Mouse (Mus musculus) CH12.LX (cell line): ENCODE results near the gene Scand1. TPM values are rescaled to one million over a fixed set of nuclear protein-coding genes. Genes with fewer than 3 reads are reported as not detected.

Experiments used
- DNase-seq: peaks from one replicate; pipeline ENCODE4 v3.0.0-alpha.2; 2013; ENCODE audit errors: extremely low read depth
- H3K27ac ChIP-seq: 2 replicates; pipeline ENCODE4 v1.5.1; 2012; ENCODE audit warnings: low read depth, mild to moderate bottlenecking, control low read depth, moderate library complexity; ENCODE audit not compliant: insufficient read depth
- H3K27me3 ChIP-seq: replicated peaks from 2 replicates; pipeline ENCODE3; 2012; ENCODE audit warnings: inconsistent platforms
- H3K36me3 ChIP-seq, 2 experiments: replicated peaks in 1 of 2; 2 replicates each; pipeline versions ENCODE3 to v1.6.1; 2012; ENCODE audit warnings: inconsistent platforms in 1 of 2, low read length in 1 of 2, mild to moderate bottlenecking in 1 of 2, mixed read lengths in 1 of 2, moderate library complexity in 1 of 2; ENCODE audit not compliant: control insufficient read depth in 1 of 2, insufficient read depth in 1 of 2
- H3K4me1 ChIP-seq, 2 experiments: 2 replicates each; pipeline ENCODE4 v1.6.1; 2012; ENCODE audit warnings: inconsistent platforms in 1 of 2, moderate library complexity in 1 of 2; ENCODE audit not compliant: insufficient read depth in 2 of 2, control insufficient read depth in 1 of 2
- H3K4me2 ChIP-seq: 2 replicates; pipeline ENCODE4 v1.6.1; 2012; ENCODE audit warnings: low read depth, mild to moderate bottlenecking, control low read depth; ENCODE audit not compliant: poor library complexity, insufficient read depth, severe bottlenecking
- H3K4me3 ChIP-seq, 3 experiments: fragments of 150-350 bp in 1 of 3; sonication (generic) in 1 of 3; replicated peaks in 1 of 3; 2 replicates each; pipeline versions ENCODE3 to v1.5.1; 2011 to 2012; ENCODE audit warnings: low read depth in 2 of 3, low read length in 2 of 3, mild to moderate bottlenecking in 2 of 3, moderate library complexity in 2 of 3, control low read depth in 1 of 3, improper control_type of control experiment in 1 of 3, inconsistent platforms in 1 of 3, mixed read lengths in 1 of 3; ENCODE audit not compliant: poor library complexity in 1 of 3
- H3K79me2 ChIP-seq: replicated peaks from 2 replicates; pipeline ENCODE4 v1.6.1; 2012; ENCODE audit warnings: mild to moderate bottlenecking, moderate library complexity; ENCODE audit not compliant: control insufficient read depth, poor library complexity, insufficient read depth, severe bottlenecking; ENCODE audit errors: extremely low read depth
- H3K9ac ChIP-seq: 2 replicates; pipeline ENCODE4 v1.6.1; 2012; ENCODE audit warnings: low read depth, mild to moderate bottlenecking, control low read depth, moderate library complexity; ENCODE audit not compliant: insufficient read depth
- H3K9me3 ChIP-seq: replicated peaks from 2 replicates; pipeline ENCODE3; 2012; ENCODE audit warnings: low read length, inconsistent platforms, mixed read lengths
- BHLHE40 ChIP-seq: IDR thresholded peaks from 2 replicates; pipeline ENCODE4 v1.6.1; 2011; ENCODE audit warnings: mild to moderate bottlenecking, low read depth, low read length, improper control_type of control experiment
- CHD1 ChIP-seq: IDR thresholded peaks from 2 replicates; pipeline ENCODE4 v1.6.1; 2012; ENCODE audit warnings: low read depth, low read length, improper control_type of control experiment, inconsistent platforms
- CHD2 ChIP-seq: IDR thresholded peaks from 2 replicates; pipeline ENCODE4 v1.6.1; 2011; ENCODE audit warnings: low read length, improper control_type of control experiment
- ELF1 ChIP-seq: IDR thresholded peaks from 2 replicates; pipeline ENCODE4 v1.6.1; 2014; ENCODE audit warnings: low read depth, mild to moderate bottlenecking, inconsistent platforms, low read length, improper control_type of control experiment
- EP300 ChIP-seq: IDR thresholded peaks from 2 replicates; pipeline ENCODE4 v1.6.1; 2011; ENCODE audit warnings: low read length, improper control_type of control experiment
- ETS1 ChIP-seq: conservative IDR thresholded peaks from 2 replicates; pipeline ENCODE4 v1.6.1; 2012; ENCODE audit warnings: low read depth, mild to moderate bottlenecking, inconsistent platforms, low read length, improper control_type of control experiment, moderate library complexity
- GABPA ChIP-seq: IDR thresholded peaks from 2 replicates; pipeline ENCODE4 v1.6.1; 2012; ENCODE audit warnings: low read depth, low read length, improper control_type of control experiment, inconsistent platforms; ENCODE audit not compliant: insufficient replicate concordance
- HCFC1 ChIP-seq: IDR thresholded peaks from 2 replicates; pipeline ENCODE4 v1.6.1; 2012; ENCODE audit warnings: low read depth, mild to moderate bottlenecking, inconsistent platforms, low read length, improper control_type of control experiment
- KAT2A ChIP-seq: IDR thresholded peaks from 2 replicates; pipeline ENCODE4 v1.6.1; 2012; ENCODE audit warnings: low read length, improper control_type of control experiment, inconsistent platforms; ENCODE audit not compliant: insufficient replicate concordance
- MAX ChIP-seq: IDR thresholded peaks from 2 replicates; pipeline ENCODE4 v1.6.1; 2011; ENCODE audit warnings: low read length, improper control_type of control experiment
- MAZ ChIP-seq: IDR thresholded peaks from 2 replicates; pipeline ENCODE4 v1.6.1; 2012; ENCODE audit warnings: low read depth, mild to moderate bottlenecking, inconsistent platforms, low read length, improper control_type of control experiment, moderate library complexity
- MEF2A ChIP-seq: IDR thresholded peaks from 2 replicates; pipeline ENCODE4 v1.6.1; 2014; ENCODE audit warnings: low read depth, mild to moderate bottlenecking, inconsistent platforms, low read length, improper control_type of control experiment, borderline replicate concordance
- MYC ChIP-seq: IDR thresholded peaks from 2 replicates; pipeline ENCODE4 v1.6.1; 2011; ENCODE audit warnings: low read depth, mild to moderate bottlenecking, improper control_type of control experiment, low read length
- NELFE ChIP-seq: IDR thresholded peaks from 2 replicates; pipeline ENCODE4 v1.6.1; 2011; ENCODE audit warnings: low read depth, low read length, improper control_type of control experiment
- POLR2A ChIP-seq: IDR thresholded peaks from 2 replicates; pipeline ENCODE4 v1.6.1; 2011; ENCODE audit warnings: low read depth, mild to moderate bottlenecking, improper control_type of control experiment, low read length
- POLR2AphosphoS2 ChIP-seq: IDR thresholded peaks from 2 replicates; pipeline ENCODE4 v1.6.1; 2011; ENCODE audit warnings: low read depth, low read length, improper control_type of control experiment
- TBP ChIP-seq: conservative IDR thresholded peaks from 2 replicates; pipeline ENCODE4 v1.6.1; 2011; ENCODE audit warnings: low read depth, low read length, improper control_type of control experiment
- TCF12 ChIP-seq: IDR thresholded peaks from 2 replicates; pipeline ENCODE4 v1.6.1; 2014; ENCODE audit warnings: low read depth, mild to moderate bottlenecking, inconsistent platforms, low read length, improper control_type of control experiment
- USF1 ChIP-seq: IDR thresholded peaks from 2 replicates; pipeline ENCODE4 v1.6.1; 2014; ENCODE audit warnings: low read depth, mild to moderate bottlenecking, inconsistent platforms, low read length, improper control_type of control experiment
- ZKSCAN1 ChIP-seq: IDR thresholded peaks from 2 replicates; pipeline ENCODE4 v1.6.1; 2012; ENCODE audit warnings: low read depth, inconsistent platforms, low read length, improper control_type of control experiment, borderline replicate concordance
- ZMIZ1 ChIP-seq: IDR thresholded peaks from 2 replicates; pipeline ENCODE4 v1.6.1; 2012; ENCODE audit warnings: low read depth, mild to moderate bottlenecking, inconsistent platforms, low read length, improper control_type of control experiment
- dilution Hi-C: fragments of 300-500 bp; cut with MboI; formaldehyde crosslinking; loops from 2 replicates; pipeline ENCODE4 v1.14.3; 2020; ENCODE audit warnings: low sequenced_read_pairs; ENCODE audit not compliant: extremely low pct_unique_long_range_greater_than_20kb, extremely low pct_ligation_motif_present
- in situ Hi-C: fragments of 300-500 bp; cut with MboI; formaldehyde crosslinking; loops from 3 replicates; pipeline ENCODE4 v1.14.3; 2019; ENCODE audit warnings: low sequenced_read_pairs, low pct_ligation_motif_present, low pct_unique_long_range_greater_than_20kb, mixed read lengths
- polyA plus RNA-seq: library from polyadenylated mRNA; unstranded; fragments of >175 nt; gene quantifications from 2 replicates; pipeline ENCODE4 v1.2.1, GENCODE M21; 2012; ENCODE audit warnings: low read depth; ENCODE audit not compliant: insufficient read length
- total RNA-seq, 2 experiments: library from RNA; depleted of rRNA; stranded (reverse); fragments of 300-350 nt in 1 of 2; fragments of >200 nt in 1 of 2; gene quantifications; 2 replicates each; pipeline ENCODE4 v1.2.3; 2012 to 2014

Gene Scand1
- total and polyA plus RNA-seq, 3 experiments: 48.5 to 86.6 (median 72.6) TPM

GRCm38 (mm10) chr2:156302063-156302462 lies 10.4 kb downstream of the Scand1 start:
- no peak for TF ChIP-seq KAT2A
- TF ChIP-seq, all 38 proteins: peak for 0
- H3K9me3 ChIP-seq: no peaks in the 10 kb centered on the region
- peaks cover 56 to 87% of the 10 kb centered on the region in 2 experiments for H3K36me3 ChIP-seq
- no peaks in the 10 kb centered on the region for H3K79me2 ChIP-seq
- H3K27me3 ChIP-seq: no peaks in the 10 kb centered on the region
- in situ Hi-C loops (no loop called here), dilution Hi-C loops (no loop called here)
- no peak overlapping the region for H3K9ac ChIP-seq
- DNase-seq: no peak
- H3K4me3 ChIP-seq: no peak overlapping the region
- peaks cover 0 to 20% of the 10 kb centered on the region in 2 experiments; a peak in 2 of 4 replicates for H3K4me1 ChIP-seq
- no peak overlapping the region for H3K27ac ChIP-seq
- H3K4me2 ChIP-seq: no peak overlapping the region

GRCm38 (mm10) chr2:156298458-156298857 lies 14.0 kb downstream of the Scand1 start:
- Histone ChIP-seq H3K27me3 (no peaks in the 10 kb centered on the region), H3K79me2 (no peaks in the 10 kb centered on the region), H3K4me1 (peaks cover 4 to 45% of the 10 kb centered on the region in 2 experiments; a peak in 3 of 4 replicates), H3K36me3 (peaks cover 57 to 81% of the 10 kb centered on the region in 2 experiments), H3K4me2 (no peak overlapping the region), H3K27ac (no peak overlapping the region), H3K4me3 (no peak overlapping the region), H3K9me3 (no peaks in the 10 kb centered on the region), H3K9ac (no peak overlapping the region)
- no peak for DNase-seq
- TF ChIP-seq CHD2 (no peak), ETS1 (no peak)
- in situ Hi-C loops: loop anchor here (25.0 kb wide), 1 partner anchor 311 kb away; no protein-coding TSS in a partner anchor
- dilution Hi-C loops: no loop called here

- in situ Hi-C loops: loop anchor here (25.0 kb wide), 1 partner anchor 310 kb away; no protein-coding TSS in a partner anchor
- no peaks in the 10 kb centered on the region for H3K9me3 ChIP-seq
- no peak for TF ChIP-seq TCF12
- TF ChIP-seq TBP: no peak
- no peak for TF ChIP-seq BHLHE40
- no peak for TF ChIP-seq ELF1
- no peak for TF ChIP-seq USF1
- no peak for TF ChIP-seq NELFE
- no peak for TF ChIP-seq CHD1
- no peak for TF ChIP-seq KAT2A
- no peak for TF ChIP-seq POLR2AphosphoS2
- no peak for TF ChIP-seq MYC
- TF ChIP-seq GABPA: no peak
- no peak for TF ChIP-seq EP300
- no peak for TF ChIP-seq MAX
- TF ChIP-seq MEF2A: no peak
- TF ChIP-seq CHD2: no peak
- no peak for TF ChIP-seq MAZ
- TF ChIP-seq POLR2A: no peak
- no peak for TF ChIP-seq HCFC1
- no peak for TF ChIP-seq ZMIZ1
- no peak for TF ChIP-seq ZKSCAN1
- TF ChIP-seq, all 38 proteins: peak for 0
- H3K4me3 ChIP-seq: no peak overlapping the region
- no peak for DNase-seq
- H3K36me3 ChIP-seq: peaks cover 56 to 83% of the 10 kb centered on the region in 2 experiments
- no peak overlapping the region for H3K4me2 ChIP-seq
- dilution Hi-C loops: no loop called here
- no peaks in the 10 kb centered on the region for H3K27me3 ChIP-seq
- no peak overlapping the region for H3K9ac ChIP-seq
- H3K4me1 ChIP-seq: peaks cover 4 to 52% of the 10 kb centered on the region in 2 experiments; a peak in 3 of 4 replicates
- no peaks in the 10 kb centered on the region for H3K79me2 ChIP-seq
- no peak overlapping the region for H3K27ac ChIP-seq
Measured at GRCm38 (mm10) chr2:156297653-156298052, 14.9 kb downstream of the Scand1 start.
